13 mouse cellular contexts compared by ENCODE assay signal in genomic region chrX:104567497-104567896, GRCm38 (mm10).
DNase-seq lines count a peak whose midpoint lies in the region; ATAC-seq lines count a peak whose summit lies in the region.
"Had no signal": no experiment of that assay in that cellular context is flagged by ENCODE, and none has a peak within 500 bp of the region (broad histone marks: within the 10 kb centered on the region; RNA-seq: fewer than 3 reads in every experiment).

No protein-coding gene starts in this region.

- peak; percentile 78 for ATAC-seq in liver, embryonic 12.5 days
- no peak for ATAC-seq in hindbrain, embryonic 11.5 days (ENCODE audit: low FRiP score)
- ATAC-seq: CD4-positive, CD25-positive, alpha-beta regulatory T cell, adult 4 months; hindbrain, embryonic 16.5 days had no signal

- peaks cover 9% of the 10 kb centered on the region for H3K4me1 ChIP-seq in liver, embryonic 12.5 days
- H3K4me1 ChIP-seq in hindbrain, embryonic 11.5 days (replicated peaks; ENCODE audit: control insufficient read depth, insufficient read depth, low read length) = no peaks in the 10 kb centered on the region
- H3K4me1 ChIP-seq: heart, embryonic 13.5 days; limb, embryonic 10.5 days had no signal

- H3K36me3 ChIP-seq in liver, embryonic 12.5 days = no peaks in the 10 kb centered on the region
- no peaks in the 10 kb centered on the region for H3K36me3 ChIP-seq in hindbrain, embryonic 11.5 days (ENCODE audit: control insufficient read depth, insufficient read depth, low read length)
- H3K36me3 ChIP-seq: heart, embryonic 13.5 days; limb, embryonic 10.5 days had no signal

- 0 out of 2 replicates have a peak, but pooled peaks cover 5% of the 10 kb centered on the region for H3K27me3 ChIP-seq in liver, embryonic 12.5 days (replicated peaks)
- peaks cover 2% of the 10 kb centered on the region; the same call in 1 of the 2 replicates for H3K27me3 ChIP-seq in hindbrain, embryonic 11.5 days (ENCODE audit: control insufficient read depth, insufficient read depth, low read length)
- H3K27me3 ChIP-seq: heart, embryonic 13.5 days had no signal

- H3K4me2 ChIP-seq in liver, embryonic 12.5 days = 0 out of 2 replicates have a peak overlapping the region, but pooled peaks have one; percentile 6
- H3K4me2 ChIP-seq in hindbrain, embryonic 11.5 days (replicated peaks; ENCODE audit: low read depth, low read length) = no peak overlapping the region
- H3K4me2 ChIP-seq: heart, embryonic 13.5 days had no signal

- H3K9ac ChIP-seq in liver, embryonic 12.5 days = no peak overlapping the region
- H3K9ac ChIP-seq in hindbrain, embryonic 11.5 days (ENCODE audit: low read depth, low read length) = no peak overlapping the region
- H3K9ac ChIP-seq: heart, embryonic 13.5 days had no signal

- H3K4me3 ChIP-seq in liver, embryonic 12.5 days = no peak overlapping the region
- no peak overlapping the region for H3K4me3 ChIP-seq in hindbrain, embryonic 11.5 days (ENCODE audit: low read depth, low read length)
- H3K4me3 ChIP-seq: heart, embryonic 13.5 days; limb, embryonic 10.5 days had no signal

- H3K27ac ChIP-seq in liver, embryonic 12.5 days = no peak overlapping the region
- no peak overlapping the region for H3K27ac ChIP-seq in hindbrain, embryonic 11.5 days (ENCODE audit: low read depth, low read length)
- H3K27ac ChIP-seq: heart, embryonic 13.5 days; limb, embryonic 10.5 days had no signal

- no peaks in the 10 kb centered on the region for H3K9me3 ChIP-seq in liver, embryonic 12.5 days (replicated peaks)
- H3K9me3 ChIP-seq in hindbrain, embryonic 11.5 days (ENCODE audit: control insufficient read depth, low read length) = no peaks in the 10 kb centered on the region
- H3K9me3 ChIP-seq: heart, embryonic 13.5 days; limb, embryonic 10.5 days had no signal

- peak; percentile 1 for DNase-seq in kidney, adult 9 months
- DNase-seq in kidney, adult 11 months = no peak
- DNase-seq in lung, postnatal 36 days = peak; percentile 1
- DNase-seq in lung, postnatal 4 days = no peak
- no peak for DNase-seq in hindbrain, embryonic 11.5 days (ENCODE audit: low spot score)
- DNase-seq in right cerebral cortex, postnatal 25 days = no peak
- DNase-seq: cerebellum, adult 11-12 months; gastrocnemius, postnatal 25 days had no signal

- WGBS in liver, embryonic 12.5 days (ENCODE audit: insufficient replicate concordance) = 28% methylated on average over 3 of the region's 3 CpGs
- 88% methylated on average over 3 of the region's 3 CpGs for WGBS in hindbrain, embryonic 11.5 days

Comparison
In these comparisons a context has a peak if more than half of its experiments do, and no peak if none do; other contexts are left out.
1. DNase-seq: peak in kidney, adult 9 months (single experiment) and lung, postnatal 36 days (single experiment); none in kidney, adult 11 months (single experiment), lung, postnatal 4 days (0 of 2), hindbrain, embryonic 11.5 days (single experiment) and right cerebral cortex, postnatal 25 days (single experiment).